Mouse (Mus musculus): ENCODE results near the gene Lemd2.
"Not testable (repeated sequence)": the region's sequence is repeated elsewhere in the genome, so short reads cannot be mapped to it uniquely, and the experiment has no call there.

Gene Lemd2

DNA sequence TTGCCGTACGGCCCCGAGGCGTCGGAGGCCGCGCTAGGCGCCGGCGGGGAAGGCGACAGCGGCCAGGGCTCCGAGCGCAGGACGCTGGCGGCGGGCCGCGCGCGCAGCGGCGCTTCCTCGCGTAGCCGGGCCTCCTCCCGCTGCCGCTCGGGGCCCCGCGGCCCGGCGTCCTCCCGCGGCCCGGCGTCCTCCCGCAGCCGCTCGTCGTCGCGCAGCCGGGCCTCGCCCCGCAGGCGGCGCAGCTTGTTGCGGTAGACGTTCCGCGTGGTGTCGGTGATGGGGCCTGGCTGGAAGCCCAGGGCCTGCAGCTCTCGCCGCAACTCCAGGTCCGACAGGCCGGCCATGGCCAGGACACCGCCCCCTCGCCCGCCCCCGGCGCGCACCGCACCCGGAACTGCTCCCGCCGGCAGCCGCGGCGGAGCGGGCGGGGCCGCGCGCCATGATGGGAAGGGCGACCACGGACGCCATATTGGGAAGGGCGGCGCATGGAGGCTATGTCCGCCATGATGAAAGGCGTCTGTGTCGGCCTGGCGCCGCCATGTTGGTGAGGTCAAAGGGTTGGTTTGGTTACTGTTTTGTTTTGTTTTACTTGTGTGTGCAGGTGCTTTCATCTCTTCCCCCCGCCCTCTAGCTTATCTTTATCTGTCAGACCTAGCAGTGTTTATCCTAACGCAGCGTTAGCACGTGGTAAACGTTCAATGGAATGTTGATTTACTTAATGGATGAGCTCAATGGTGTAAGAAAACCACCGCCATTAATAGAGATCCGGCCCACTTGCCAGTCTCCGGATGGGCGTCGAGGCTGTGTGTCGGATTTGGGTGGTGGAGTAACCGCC lies at the start of gene Lemd2:
Lemd2 (minus strand) TSS at position 395 of the 835 bp plus-strand sequence.
- peak; percentile 96 for DNase-seq

DNA sequence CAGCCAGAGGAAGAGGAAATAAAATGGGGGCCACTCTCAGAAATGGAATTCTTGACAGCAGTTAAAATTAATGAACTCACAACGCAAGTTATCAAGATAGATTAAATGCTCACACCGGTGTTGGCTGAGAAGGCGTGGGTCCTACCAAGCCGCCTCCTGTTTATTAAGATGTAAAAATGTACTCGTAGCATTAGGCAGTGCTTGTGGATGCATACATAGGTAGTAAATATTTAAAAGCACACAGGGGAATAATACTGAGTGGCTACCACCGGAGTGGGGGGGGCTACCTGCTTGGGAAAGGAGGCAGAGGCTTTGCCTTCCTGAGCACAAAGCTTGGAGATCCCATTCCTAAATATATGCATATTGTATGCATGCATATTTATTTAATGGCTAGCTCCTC lies 46.9 kb upstream of the Lemd2 start:
- DNase-seq, result no peak

DNA sequence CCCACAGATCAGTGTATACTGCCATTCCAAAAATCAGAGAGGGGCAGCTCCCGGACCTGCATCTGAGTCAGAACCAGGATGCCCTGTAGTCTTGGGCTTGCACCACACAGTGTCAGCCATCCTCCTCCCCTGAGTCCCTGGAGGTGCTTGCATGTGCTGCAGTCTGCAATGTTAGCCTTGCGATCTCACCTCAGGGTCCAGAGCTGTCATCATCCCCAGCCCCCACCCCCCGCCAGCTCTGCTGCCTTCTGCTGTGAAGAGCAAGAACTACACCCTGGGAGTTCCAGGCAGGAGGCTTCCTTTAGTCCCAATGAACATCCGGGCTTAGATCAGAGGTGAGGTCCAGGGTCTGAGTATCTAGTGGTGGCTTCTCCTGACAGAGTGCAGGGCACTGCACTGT lies 46.2 kb upstream of the Lemd2 start:
- no peak for DNase-seq

DNA sequence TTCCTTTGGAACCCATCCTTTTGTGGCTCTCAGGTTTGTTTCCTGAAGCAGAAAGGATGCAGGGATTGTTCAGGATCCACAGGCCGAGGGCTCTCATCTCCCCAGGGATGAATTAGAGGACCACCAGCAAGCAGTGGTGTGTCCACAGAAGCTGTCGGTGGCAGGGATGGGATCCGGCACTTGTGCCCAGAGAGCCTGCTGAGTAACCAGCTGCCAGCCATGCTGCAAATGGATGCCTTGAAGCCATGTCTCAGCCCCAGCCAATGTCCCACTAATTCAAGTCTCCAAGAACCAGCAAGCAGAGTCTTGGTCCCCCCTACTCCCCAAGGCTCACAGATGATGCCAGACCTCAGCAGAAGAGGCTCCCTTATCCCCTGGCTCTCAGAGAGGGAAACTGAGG lies 44.8 kb upstream of the Lemd2 start:
- DNase-seq, result no peak

DNA sequence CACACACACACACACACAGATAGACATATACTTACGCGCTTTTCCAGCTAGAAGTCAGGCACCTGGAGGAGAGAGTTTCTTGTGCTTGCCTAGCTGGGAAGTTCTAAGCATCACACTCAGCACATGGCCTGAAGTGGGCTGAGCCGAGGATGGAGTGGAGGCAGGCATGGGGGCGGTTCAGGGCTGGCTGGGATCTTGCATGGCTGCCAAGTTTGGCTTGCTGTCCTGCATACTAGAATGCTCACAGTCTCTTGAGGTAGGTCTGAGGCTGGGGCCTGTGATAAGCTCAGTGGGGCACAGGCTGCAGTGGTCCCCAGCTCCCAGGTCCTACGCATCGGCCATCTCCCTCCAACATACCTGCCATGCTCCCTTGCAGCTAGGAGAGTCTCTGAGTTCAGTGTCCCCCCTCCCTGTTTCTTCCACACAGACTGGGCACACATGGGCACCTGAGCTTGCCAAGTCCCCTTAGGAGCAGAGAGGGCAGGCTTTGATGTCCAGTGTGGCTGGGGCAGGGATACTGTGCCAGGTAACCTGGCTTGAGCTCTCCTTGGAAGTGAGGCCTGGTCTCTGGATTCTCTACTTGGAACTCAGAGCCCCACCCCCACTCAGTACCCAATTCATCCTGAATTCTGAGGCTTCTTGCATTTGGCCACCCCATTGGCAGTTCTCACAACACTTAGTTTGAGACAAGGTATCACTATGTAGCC lies 43.6 kb upstream of the Lemd2 start:
- DNase-seq, result no peak

DNA sequence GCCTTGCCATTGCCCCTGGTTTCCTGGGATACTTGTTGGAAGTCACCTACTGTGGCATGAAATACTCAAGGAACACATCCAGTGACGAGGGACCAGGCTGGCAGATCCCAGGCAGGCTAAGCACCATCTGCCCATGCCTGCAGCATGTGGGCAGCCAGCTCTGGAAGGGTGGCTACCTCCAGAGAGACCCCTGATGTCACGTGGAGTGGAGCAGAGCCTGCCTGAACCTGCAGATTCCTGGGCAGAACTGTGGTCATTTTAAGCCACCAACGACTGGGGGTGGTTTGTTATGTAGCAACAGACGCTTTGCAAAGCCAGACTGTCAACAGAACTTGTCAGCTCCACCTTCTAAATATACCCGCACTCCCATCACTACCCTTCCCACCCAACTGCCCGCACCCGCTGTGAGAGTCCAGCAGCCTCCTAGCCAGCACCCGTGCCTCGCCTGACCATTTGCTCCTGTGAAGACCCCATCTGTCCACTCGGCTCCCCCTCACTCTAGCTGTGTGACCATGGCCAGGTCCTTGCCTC lies 41.6 kb upstream of the Lemd2 start:
- DNase-seq, result peak in 1 of 2 experiments; percentile 32

DNA sequence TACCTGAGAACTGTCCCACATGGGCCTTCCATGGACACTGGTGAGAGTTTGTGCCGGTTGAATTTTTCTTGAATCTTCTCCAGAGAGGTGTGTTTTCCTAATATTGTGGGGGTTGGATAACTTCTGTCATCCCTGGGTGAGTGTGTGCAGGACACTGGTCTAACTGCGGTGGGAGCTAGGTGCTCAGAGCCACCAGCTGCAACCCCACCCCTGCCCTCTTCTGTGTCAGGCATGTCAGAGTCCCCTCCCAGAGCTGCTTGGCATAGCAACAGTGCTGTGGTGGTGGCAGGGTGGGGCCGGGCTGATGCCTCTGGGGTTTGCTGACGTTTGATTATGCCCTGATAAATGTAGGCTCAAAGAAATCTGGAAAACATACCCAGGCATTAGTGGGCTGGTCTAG lies 40.6 kb upstream of the Lemd2 start:
- no peak for DNase-seq

DNA sequence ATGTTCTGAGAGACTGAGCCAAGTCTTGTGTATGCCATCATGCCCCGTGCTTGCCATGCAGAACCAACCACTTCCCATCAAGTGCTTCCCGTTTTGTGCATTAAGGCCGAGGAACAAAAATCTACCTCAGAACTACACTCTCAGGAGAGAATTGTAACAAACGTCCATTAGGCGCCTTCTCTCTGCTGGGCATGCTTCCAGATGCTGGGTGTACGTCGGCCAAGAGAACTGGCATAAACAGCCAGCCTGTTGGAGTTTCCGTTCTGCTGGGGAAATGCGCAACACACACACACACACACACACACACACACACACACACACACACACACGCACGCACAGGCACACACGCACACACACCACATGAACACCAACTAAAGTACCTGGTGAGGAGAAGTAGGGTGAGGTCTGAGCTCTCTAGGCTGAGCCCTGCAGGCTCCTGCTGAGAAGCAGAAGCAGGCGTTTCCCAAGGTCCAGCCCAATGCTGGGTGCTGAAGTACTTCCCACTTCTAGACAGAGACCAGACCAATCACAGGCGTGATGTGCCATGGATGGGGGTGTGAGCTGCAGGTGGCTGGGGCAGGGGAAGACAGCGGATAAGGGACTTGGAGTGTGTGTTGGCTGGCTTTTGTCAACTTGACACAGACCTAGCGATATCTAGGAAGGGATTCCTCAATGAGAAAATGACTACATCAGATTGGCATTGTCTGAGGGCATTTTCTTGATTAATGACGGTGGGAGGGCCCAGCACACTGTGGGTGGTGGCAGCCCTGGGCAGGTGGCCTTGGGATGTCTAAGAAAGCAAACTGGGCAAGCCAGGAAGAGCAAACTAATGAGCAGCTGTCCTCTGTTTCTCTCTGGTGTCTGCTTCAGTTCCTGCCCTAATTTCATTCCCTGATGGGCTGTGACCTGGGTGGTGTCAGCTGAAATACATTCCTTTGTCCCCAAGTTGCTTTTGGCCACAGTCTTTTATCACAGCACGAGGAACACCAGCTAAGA lies 38.2 kb upstream of the Lemd2 start:
- peak; percentile 50 to 56 for DNase-seq

DNA sequence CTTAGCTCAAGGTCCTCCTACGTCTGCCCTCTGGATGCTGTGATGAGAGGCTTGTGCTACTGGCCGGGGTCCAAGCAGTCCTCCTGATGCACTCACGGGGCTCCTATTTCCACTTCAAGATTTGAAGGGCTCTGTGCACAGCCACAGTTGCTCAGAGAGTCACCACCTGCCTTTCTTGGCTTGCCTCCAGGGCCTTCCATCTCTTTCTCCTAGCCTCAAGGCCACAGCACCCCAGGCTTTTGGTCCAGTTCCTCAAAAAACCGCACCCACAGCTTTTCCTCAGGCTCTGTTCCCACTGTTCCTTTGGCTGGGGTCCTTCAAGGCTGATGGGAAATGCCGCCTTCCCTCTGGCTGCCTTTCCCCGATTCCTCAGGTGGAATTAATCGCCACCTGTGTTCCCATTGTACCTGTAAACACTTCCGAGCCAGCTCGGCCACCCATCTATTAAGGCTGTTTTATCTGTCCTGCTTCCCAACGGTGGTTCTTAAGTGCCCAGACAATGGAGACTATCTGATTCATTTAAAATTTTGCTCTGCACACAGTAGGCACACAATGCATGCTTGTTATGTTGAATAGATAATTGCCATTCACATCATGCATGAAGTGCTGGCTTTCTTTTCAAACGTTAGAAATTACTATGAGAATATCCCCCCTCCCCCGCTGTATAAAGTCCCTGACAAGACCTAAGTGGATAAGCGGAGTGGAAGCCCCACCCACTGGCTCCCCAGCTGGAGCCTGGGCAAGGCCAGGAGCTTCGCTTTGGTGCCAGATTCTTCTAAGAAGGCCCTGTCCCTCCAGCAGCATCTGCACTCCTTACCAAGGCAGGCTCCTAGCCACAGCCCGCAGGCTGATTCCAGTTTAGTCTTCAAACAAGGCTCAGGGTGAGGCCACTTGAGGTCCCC lies 36.5 kb upstream of the Lemd2 start:
- DNase-seq, result no peak

DNA sequence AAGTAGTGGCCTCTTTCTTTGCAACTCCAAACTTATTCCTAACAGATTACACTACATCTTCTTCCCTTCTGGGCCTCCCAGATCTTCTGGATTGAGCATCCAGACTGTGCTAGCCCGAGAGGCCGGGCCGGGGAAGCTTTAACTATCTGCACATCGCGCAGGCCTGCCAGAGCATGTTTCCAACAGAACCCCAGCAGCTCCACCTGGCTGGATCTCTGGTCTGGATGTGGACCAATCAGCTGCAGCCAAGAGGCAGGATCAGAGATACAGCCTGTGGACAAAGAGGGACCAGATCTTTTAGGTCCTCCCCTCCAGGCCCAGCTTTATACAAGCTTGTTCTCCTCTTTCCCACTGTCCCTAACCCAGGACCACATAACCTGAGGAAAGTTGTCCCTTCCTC lies 35.7 kb upstream of the Lemd2 start:
- DNase-seq, result no peak

DNA sequence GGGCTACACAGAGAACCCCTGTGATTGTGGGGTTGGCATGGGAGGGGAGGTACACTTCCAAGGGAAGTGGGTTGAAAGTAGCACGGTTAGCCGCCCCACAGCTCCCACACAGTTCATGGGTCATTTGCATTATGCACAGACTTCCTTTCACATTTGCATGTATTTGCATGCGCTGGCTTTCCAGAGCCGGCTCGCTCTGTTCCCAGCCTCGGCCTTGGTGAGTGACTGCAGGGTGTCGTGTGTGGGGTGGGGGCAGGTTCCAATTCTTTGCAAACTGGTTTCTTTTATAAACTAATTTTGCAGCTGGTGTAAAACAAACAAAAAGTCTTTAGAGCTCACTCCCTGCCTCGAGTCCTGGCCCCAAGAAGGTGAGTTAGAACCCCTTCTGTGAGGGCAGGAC lies 34.4 kb upstream of the Lemd2 start:
- no peak for DNase-seq

DNA sequence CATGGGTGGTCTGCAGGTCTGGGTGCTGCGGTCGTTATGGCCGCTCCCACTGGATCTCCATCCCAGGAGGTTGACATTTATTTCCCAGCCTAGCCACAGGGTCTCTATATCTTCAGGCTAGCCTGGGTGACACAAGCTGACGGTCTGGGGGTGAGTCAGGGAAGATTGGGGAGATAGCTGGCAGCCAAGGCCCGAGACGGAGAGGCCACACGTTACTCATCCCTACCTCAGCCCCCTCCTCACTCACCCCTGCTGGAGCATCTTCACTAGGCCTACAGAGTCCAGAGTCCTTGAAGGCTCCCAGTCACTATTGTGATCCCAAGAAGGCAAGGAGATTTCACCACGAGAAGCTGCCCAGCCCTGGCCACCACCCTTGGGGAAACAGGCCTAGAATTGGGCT lies 33.5 kb upstream of the Lemd2 start:
- DNase-seq, result no peak

DNA sequence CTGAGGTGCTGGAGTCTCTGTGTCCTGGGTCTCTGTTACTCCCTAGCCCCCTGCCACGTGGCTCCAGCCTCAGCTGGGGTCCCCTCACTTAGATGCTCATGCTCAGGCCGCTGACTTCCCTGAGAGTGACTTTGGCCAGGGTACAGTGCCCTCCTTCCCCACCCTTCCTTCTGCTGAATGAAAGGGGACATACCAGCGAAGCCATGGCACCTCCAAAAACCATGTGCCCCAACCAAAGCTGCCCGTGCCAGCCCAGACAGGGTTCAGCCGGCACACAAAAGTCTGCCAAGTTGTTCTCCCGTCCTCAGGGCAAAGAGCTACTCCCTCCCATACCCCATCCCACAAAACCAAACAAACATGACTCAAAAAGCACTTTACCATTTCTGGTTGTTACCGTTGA lies 29.0 kb upstream of the Lemd2 start:
- no peak for DNase-seq

DNA sequence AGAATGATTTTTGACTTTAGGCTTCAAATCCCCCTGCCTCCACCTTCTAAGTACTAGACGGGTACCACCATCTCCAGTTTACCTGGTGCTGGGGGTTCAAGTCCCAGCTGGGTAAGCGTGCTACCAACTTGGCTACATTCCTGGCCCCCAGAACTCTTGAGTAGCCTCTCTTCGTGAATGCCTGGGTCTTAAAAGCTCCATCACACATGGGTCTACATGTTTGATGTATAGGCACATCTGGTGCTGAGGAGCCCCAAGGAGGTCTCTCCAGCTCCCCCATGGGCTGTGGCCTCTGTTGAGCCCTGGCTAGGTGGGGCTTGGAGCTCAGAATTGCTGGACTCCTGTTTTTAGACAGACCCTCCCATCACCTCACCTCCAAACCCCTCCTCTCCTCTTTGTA lies 27.9 kb upstream of the Lemd2 start:
- no peak for DNase-seq

DNA sequence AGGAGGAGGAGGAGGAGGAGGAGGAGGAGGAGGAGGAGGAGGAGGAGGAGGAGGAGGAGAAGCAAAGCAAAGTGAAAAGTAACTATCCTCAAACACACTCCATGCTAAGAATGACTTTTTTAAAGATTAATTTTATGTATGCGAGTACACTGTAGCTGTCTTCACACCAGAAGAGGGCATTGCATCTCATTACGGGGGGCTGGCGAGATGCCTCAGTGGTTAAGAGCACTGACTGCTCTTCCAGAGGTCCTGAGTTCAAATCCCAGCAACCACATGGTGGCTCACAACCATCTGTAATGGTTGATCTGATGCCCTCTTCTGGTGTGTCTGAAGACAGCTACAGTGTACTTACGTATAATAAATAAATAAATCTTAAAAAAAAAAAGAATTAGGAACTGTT lies 27.3 kb upstream of the Lemd2 start:
- DNase-seq, result not testable (repeated sequence)

DNA sequence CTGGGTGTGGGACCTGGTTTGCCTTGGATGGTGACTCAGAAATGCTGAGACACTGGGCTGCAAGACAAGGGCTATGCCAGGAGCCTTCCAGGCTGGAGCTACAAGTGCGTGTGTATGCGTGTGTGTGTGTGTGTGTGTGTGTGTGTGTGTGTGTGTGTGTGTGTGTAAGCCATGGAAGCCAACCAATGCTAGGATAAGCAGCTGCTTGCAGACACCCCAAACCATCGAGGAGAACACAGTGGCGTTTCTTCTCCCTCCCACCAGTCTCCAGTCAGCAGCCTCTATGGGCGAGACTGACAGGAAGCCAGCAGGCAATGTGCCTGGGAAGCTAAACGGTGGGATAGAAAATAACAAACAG lies 26.9 kb upstream of the Lemd2 start:
- DNase-seq, result no peak

DNA sequence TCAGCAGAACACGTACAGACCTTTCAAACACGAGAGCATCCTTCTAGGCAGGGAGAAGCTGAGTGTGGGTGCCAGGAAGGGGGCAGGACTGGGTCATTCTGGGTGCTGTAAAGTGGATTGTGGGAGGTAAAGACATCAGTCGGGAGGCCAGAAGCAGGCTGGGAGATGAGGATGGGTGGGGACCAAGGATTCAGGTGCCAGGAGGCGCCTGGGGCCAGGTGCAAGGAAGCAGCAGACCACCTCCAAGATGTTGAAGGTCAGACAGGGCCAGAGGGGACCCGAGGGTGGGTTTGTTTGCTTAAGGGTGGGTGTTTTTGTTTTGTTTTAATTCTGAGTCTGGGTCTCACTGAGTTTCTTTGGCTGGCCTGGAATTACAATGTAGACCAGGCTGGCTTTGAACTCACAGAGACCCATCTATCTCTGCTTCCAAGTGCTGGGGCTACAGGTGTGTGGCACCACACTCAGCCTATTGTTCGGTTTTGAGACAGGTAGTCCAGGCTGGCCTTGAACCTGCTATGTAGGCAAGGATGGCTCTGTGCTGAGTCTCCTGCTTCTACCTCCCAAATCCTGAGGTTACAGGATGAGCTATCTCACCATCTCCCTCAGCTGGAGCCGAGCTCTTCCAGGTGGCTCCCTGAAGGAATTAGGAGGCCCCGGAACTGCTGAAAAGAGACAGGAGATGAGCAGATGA lies 26.3 kb upstream of the Lemd2 start:
- no peak for DNase-seq

DNA sequence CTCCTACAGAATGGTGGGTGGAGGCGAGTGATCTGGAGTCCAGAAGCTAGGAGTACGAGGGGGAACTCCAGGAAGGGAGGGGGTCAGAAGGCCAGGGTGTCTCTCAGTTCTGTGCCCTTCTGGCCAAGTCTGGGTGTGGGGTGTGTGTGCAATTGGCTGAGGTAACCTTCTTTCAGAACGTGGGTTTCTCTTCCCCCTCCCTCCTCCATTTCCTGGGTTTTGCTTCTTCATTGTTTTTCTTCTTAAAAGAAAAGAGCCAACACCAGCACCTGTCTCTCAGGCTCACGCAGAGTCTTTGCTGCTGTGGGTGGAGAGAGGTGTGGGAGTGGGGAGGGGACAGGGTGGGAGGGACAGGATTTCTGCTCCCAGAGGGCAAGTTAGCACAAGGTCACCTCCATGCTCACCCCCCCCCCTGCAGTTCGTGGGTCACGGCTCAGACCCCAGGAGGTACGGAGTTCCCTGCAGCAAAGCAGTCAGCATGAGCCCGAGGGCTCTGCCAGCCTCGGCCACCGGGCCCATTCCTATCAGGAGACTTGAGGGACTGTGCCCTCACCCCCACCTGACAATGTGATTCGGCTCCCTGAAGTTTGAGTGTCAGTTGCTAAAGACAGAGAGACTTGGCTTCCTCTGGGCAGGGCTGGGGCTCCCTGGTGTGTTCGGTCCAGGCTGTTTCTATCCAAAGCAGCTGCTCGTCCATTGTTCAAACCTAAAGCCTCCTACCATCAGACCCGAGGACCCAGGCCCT lies 25.6 kb upstream of the Lemd2 start:
- no peak for DNase-seq

DNA sequence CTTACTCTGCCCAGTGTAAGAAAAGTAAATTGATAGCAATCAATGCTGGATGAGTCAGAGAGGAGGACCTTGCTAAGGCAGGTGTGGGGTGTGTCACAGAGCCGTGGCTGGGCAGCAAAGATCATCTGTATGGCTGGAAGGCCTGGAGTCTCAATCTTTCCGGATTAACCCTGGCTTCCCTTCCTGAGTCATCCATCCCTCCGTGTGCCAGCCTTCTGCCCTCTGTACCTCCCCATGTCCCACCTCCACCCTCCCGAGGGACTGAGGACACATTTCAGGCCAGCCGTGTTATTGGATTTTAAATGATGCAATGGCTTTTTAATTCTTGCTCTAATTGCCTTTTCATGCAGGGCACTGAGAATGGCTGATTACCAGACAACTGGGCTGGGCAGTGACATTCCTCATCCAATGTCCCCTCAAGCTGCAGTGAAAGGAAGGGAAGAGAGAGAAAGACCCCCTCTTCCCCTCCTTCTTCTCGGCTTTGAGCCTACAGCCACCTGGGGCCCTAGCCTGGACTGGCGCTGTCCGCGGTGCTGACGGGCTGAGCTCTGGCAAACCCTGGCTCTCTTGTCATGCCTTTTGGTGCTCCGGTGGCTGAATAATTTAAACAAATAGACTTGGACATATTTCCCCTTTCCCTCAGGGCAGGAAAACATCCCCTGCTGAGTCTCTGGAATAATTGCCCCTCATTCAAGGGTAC lies 24.1 kb upstream of the Lemd2 start:
- DNase-seq, result peak; percentile 36 to 74

DNA sequence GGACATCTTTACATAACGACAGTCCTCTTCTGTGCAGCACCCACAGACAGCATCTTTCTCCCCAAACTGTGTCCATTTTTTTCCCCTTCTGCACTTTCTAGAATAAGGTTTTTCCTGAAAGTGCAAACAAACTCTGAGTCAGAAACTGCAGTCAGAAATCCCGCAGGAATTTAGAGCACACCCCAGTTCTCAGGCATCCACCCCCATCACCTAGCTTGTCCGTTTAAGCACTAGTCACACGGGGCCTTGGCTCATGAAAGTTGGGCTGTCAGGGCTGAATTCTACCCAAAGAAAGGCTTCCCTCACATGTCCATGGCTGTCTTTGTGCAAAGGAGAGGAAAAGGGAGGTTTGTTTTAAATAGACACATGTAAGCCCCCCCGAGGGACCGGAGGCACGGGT lies 23.0 kb upstream of the Lemd2 start:
- DNase-seq, result no peak
